Mouse (Mus musculus) adrenal gland, postnatal 10 days (tissue): ENCODE measurements around the gene Mup15. TPM values are rescaled to one million over a fixed set of nuclear protein-coding genes. Genes with fewer than 3 reads are reported as not detected.
"Not testable (repeated sequence)": the region's sequence is repeated elsewhere in the genome, so short reads cannot be mapped to it uniquely, and the experiment has no call there.

ENCODE experiments used
- DNase-seq: peaks from one replicate; pipeline ENCODE4 v3.0.0; 2021; ENCODE audit warnings: mixed read lengths
- long read RNA-seq, 2 experiments: library from polyadenylated mRNA; stranded (forward); transcript quantifications; one replicate each; pipeline ENCODE4 v2.0.0; 2021
- total RNA-seq, 2 experiments: library from RNA; stranded (reverse); gene quantifications; 2 replicates each; pipeline ENCODE4 v1.2.3; 2021

Gene Mup15
- not detected for total RNA-seq
- long read RNA-seq, experiment 1 = 0 reads
- long read RNA-seq, experiment 2 = 0 reads

GRCm38 (mm10) chr4:61439643-61440042 is at the start of gene Mup15:
Gene Mup15 (minus strand): TSS chr4:61439743.
- DNase-seq = not testable (repeated sequence)

Other genes with a start within 250 kb of the Mup15 start
- gene Mup13, start 211.5 kb downstream of the Mup15 start, total RNA-seq = not detected
- not detected for gene Mup14, start 135.7 kb downstream of the Mup15 start, total RNA-seq
- gene Mup16, start 79.8 kb upstream of the Mup15 start, total RNA-seq = not detected
- not detected for gene Mup17, start 156.1 kb upstream of the Mup15 start, total RNA-seq
- not detected for gene Mup18, start 234.4 kb upstream of the Mup15 start, total RNA-seq